In the genomic region with DNA sequence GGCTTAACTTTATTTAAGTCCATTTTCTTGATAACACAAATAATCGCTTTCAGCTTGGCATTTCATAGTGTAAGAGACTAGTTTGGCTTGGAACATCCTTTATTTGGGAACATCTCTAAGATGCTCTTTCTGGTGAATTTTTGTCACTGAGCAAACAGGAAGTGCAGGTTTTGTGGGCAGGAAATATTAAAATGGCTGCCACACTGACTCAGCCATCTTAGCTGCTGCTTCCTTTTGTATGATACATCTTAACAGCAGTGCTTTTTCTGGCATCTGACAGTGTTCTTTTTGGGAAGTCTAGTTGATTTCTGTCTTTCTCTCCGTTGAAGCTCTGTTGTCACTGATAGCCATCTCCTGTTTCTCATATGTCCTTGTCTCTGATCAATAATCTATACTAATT, we compare ENCODE assay signal across 23 mouse cellular contexts.
DNase-seq lines count a peak whose midpoint lies in the region; ATAC-seq and TF ChIP-seq lines count a peak whose summit lies in the region.
"Had no signal": no experiment of that assay in that cellular context is flagged by ENCODE, and none has a peak within 500 bp of the region (broad histone marks: within the 10 kb centered on the region; RNA-seq: fewer than 3 reads in every experiment).

No protein-coding gene starts in this region.

- WGBS in heart, embryonic 10.5 days = 73% methylated on average over 2 of the region's 2 CpGs
- WGBS in embryonic facial prominence, embryonic 10.5 days = 88% methylated on average over 2 of the region's 2 CpGs

- TF ChIP-seq RAD21 in CH12.LX (IDR thresholded peaks at IDR 0.05; ENCODE audit: low read depth, low read length) = no peak

- H3K4me3 ChIP-seq in CH12.LX (replicated peaks in 1 of 3; ENCODE audit: low read depth in 2 of 3, low read length in 2 of 3, poor library complexity in 1 of 3) = no peak overlapping the region
- no peak overlapping the region for H3K4me3 ChIP-seq in heart, embryonic 10.5 days
- H3K4me3 ChIP-seq in embryonic facial prominence, embryonic 10.5 days = no peak overlapping the region

- H3K36me3 ChIP-seq in CH12.LX (replicated peaks in 1 of 2; ENCODE audit: control insufficient read depth in 1 of 2, insufficient read depth in 1 of 2, low read length in 1 of 2) = no peaks in the 10 kb centered on the region
- no peaks in the 10 kb centered on the region for H3K36me3 ChIP-seq in heart, embryonic 10.5 days
- H3K36me3 ChIP-seq in embryonic facial prominence, embryonic 10.5 days (replicated peaks) = no peaks in the 10 kb centered on the region
- H3K36me3 ChIP-seq: G1E had no signal

- peaks cover 3 to 6% of the 10 kb centered on the region in 2 experiments; a peak in 1 of 4 replicates for H3K4me1 ChIP-seq in CH12.LX (ENCODE audit: control insufficient read depth in 1 of 2, insufficient read depth in 2 of 2)
- H3K4me1 ChIP-seq in heart, embryonic 10.5 days = peaks cover 4% of the 10 kb centered on the region; the same call in 1 of the 2 replicates
- peaks cover 22% of the 10 kb centered on the region for H3K4me1 ChIP-seq in embryonic facial prominence, embryonic 10.5 days

- no peak overlapping the region for H3K27ac ChIP-seq in CH12.LX (ENCODE audit: insufficient read depth, low read depth)
- no peak overlapping the region for H3K27ac ChIP-seq in heart, embryonic 10.5 days
- H3K27ac ChIP-seq in embryonic facial prominence, embryonic 10.5 days (replicated peaks) = no peak overlapping the region

- dilution Hi-C loops in CH12.LX (cut with MboI; ENCODE audit: extremely low pct_ligation_motif_present, extremely low pct_unique_long_range_greater_than_20kb, low sequenced_read_pairs) = no loop called here

- H3K27me3 ChIP-seq in CH12.LX (replicated peaks) = no peaks in the 10 kb centered on the region
- no peaks in the 10 kb centered on the region for H3K27me3 ChIP-seq in heart, embryonic 10.5 days (ENCODE audit: insufficient read depth, poor library complexity, severe bottlenecking)
- H3K27me3 ChIP-seq in embryonic facial prominence, embryonic 10.5 days (replicated peaks; ENCODE audit: low read depth, poor library complexity, severe bottlenecking) = no peaks in the 10 kb centered on the region
- H3K27me3 ChIP-seq: Patski had no signal

- no peak for TF ChIP-seq EP300 in CH12.LX (IDR thresholded peaks at IDR 0.05; ENCODE audit: low read length)

- no peak for TF ChIP-seq CTCF in CH12.LX (conservative IDR thresholded peaks at IDR 0.05 in 1 of 2, IDR thresholded peaks at IDR 0.05 in 1 of 2; ENCODE audit: low read depth in 2 of 2, low read length in 2 of 2)

- no peak overlapping the region for H3K4me2 ChIP-seq in CH12.LX (ENCODE audit: insufficient read depth, low read depth, poor library complexity, severe bottlenecking)

- DNase-seq in 416B (ENCODE audit: low read depth) (peak; percentile 70), CH12.LX (ENCODE audit: extremely low read depth) (no peak)
- no peak for DNase-seq in heart, embryonic 10.5 days (ENCODE audit: low spot score)
- no peak for DNase-seq in embryonic facial prominence, embryonic 10.5 days (ENCODE audit: low spot score)
- DNase-seq in spleen, postnatal 10 days (ENCODE audit: low spot score in 2 of 2) = no peak
- DNase-seq: adrenal gland, adult 2 months; adrenal gland, adult 8-10 months; adrenal gland, postnatal 10 days; adrenal gland, postnatal 14 days; adrenal gland, postnatal 25 days; adrenal gland, postnatal 36 days; B cell, adult 2 months; cerebellum, adult 11 months; cerebellum, adult 11-12 months; cerebellum, adult 18-20 months; cerebellum, adult 2 months had no signal

- no peak overlapping the region for H3K9ac ChIP-seq in CH12.LX (ENCODE audit: insufficient read depth, low read depth)

- in situ Hi-C loops in CH12.LX (cut with MboI; ENCODE audit: low pct_ligation_motif_present, low pct_unique_long_range_greater_than_20kb, low sequenced_read_pairs) = no loop called here

- H3K9me3 ChIP-seq in CH12.LX (replicated peaks; ENCODE audit: low read length) = no peaks in the 10 kb centered on the region
- H3K9me3 ChIP-seq in heart, embryonic 10.5 days = no peaks in the 10 kb centered on the region
- H3K9me3 ChIP-seq in embryonic facial prominence, embryonic 10.5 days = no peaks in the 10 kb centered on the region
- H3K9me3 ChIP-seq: G1E had no signal

- no peaks in the 10 kb centered on the region for H3K79me2 ChIP-seq in CH12.LX (replicated peaks; ENCODE audit: control insufficient read depth, extremely low read depth, insufficient read depth, poor library complexity, severe bottlenecking)

- peak; percentile 56; the same call in 1 of the 2 replicates for ATAC-seq in common myeloid progenitor, adult 5-6 weeks (replicated peaks; ENCODE audit: low read depth, poor library complexity, severe bottlenecking)
- peak; percentile 35 for ATAC-seq in megakaryocyte progenitor cell, adult 5-6 weeks (replicated peaks; ENCODE audit: poor library complexity)
- no peak for ATAC-seq in megakaryocyte-erythroid progenitor cell, adult 5-6 weeks (replicated peaks; ENCODE audit: low FRiP score, low TSS enrichment, poor library complexity, severe bottlenecking)
- ATAC-seq: activated CD4-positive, CD25-positive, alpha-beta regulatory T cell, adult 4 months; CD4-positive, CD25-positive, alpha-beta regulatory T cell, adult 4 months; Patski had no signal

- no peak for TF ChIP-seq POLR2A in CH12.LX (IDR thresholded peaks at IDR 0.05; ENCODE audit: low read depth, low read length)

TF ChIP-seq in CH12.LX, 34 proteins besides CTCF, POLR2A, EP300 and RAD21:
- TF ChIP-seq NRF1 (IDR thresholded peaks at IDR 0.05; ENCODE audit: low read depth, low read length) = peak; percentile 38; the same call in 1 of the 2 replicates
- no peak for TF ChIP-seq PAX5 (IDR thresholded peaks at IDR 0.05; ENCODE audit: low read length)
